Mouse (Mus musculus): ENCODE measurements at regions not wholly inside any gene's neighbourhood (a gene's known extent, or its start where the extent isn't known, plus 50 kb on each side); places are given as distances from the start of the nearest gene placed in this dataset.
"Not testable (repeated sequence)": the region's sequence is repeated elsewhere in the genome, so short reads cannot be mapped to it uniquely, and the experiment has no call there.

DNA sequence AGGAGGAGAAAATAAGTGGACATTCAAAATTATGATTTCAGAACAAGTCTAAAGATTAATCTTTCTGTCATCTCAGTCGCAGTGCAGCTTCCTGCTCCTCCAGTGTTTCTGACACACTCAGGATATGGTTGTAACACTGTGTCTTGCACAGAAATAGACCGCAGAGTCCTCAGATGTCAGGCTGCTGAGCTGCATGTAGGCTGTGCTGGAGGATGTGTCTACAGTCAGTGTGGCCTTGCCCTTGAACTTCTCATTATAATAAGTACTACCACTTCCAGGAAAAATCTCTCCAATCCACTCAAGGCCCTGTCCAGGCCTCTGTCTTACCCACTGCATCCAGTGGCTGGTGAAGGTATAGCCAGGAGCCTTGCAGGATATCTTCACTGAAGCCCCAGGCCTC is 804.9 kb upstream of the Zfp386 start:
- in situ Hi-C loops (cut with MboI; ENCODE audit: low pct_unique_long_range_greater_than_20kb in 1 of 2, low sequenced_read_pairs in 2 of 2, unreplicated experiment in 1 of 2), result not testable (repeated sequence)

DNA sequence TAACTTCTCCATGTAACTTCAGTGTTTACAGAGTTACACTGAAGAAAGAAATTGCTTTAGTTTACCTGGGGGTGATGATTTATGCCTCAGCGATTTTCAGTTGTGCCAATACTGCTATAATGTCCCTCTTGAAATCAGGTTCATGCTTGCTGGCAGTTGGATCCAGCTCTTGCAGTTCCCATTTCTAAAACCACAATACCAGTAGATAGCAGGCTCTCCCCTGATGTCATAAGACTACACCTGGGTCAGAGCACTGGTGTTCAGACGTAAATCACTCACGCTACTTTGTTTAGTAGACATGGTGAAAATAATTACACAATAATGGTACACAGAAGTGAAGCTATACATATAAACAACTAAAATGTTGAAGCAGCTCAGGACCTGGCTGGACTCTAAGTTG is 800.2 kb upstream of the Zfp386 start:
- in situ Hi-C loops (cut with MboI; ENCODE audit: low pct_unique_long_range_greater_than_20kb in 1 of 2, low sequenced_read_pairs in 2 of 2, unreplicated experiment in 1 of 2), result not testable (repeated sequence)

DNA sequence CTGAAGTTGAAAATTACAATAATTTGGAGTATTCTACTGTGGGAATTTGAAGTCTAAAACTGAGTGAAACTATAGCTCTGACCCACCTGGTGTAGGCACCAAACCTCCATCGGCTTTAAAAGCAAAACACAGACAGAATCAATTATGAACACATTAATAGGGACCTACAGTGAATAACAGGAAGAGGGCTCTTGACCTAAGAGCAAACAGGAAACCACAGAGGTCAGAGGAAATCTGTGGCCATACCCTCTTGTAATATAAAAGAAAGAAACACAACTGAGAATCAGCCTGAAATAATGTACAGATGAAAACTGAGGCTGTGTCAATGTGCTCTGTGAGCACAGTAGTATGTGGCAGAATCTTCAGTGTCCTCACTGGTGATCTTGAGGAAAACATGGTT is 789.7 kb upstream of the Zfp386 start:
- in situ Hi-C loops (cut with MboI; ENCODE audit: low pct_unique_long_range_greater_than_20kb in 1 of 2, low sequenced_read_pairs in 2 of 2, unreplicated experiment in 1 of 2), result loop anchor here in 1 of 2 experiments (25.0 kb wide), 1 partner anchor 154 kb away; no protein-coding TSS in a partner anchor

DNA sequence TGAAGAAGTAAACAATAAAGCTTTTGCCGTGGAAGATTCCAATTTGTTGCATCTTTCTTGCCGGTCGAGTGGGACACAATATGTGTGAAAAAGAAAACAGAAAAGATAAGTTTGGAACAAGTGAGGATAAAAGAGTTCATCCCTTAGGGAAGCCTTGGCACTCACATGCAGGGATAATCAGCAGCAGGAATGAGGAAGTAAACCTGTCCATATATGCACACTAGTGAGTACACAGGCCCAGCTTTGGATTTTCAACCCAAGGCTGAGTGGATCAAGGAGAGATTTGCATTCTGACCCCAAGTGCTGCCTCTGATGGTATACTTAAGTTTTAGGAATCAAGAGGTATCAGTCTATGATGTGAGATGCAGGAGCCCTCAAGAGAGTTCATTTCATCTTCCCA is 788.8 kb upstream of the Zfp386 start:
- in situ Hi-C loops (cut with MboI; ENCODE audit: low pct_unique_long_range_greater_than_20kb in 1 of 2, low sequenced_read_pairs in 2 of 2, unreplicated experiment in 1 of 2), result loop anchor here in 1 of 2 experiments (25.0 kb wide), 1 partner anchor 154 kb away; no protein-coding TSS in a partner anchor

DNA sequence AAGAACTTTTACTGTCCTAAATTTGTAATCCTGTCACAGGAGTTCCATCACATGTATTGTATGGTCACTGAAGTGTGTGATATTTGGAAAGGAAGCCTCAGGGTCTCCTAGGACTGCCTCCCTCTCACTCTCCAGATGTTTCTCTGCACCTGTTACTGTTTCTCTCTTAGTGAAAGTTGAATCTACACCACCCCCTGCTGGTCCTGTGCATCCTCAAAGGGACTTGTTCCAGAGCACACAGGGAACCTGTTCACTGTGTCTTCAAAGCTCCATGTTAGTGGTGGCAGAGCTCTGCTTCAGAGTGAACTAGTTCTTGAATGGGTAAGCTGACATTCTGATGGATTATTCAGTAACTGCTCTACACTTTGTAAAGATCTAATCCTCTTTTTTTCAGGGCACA is 785.1 kb upstream of the Zfp386 start:
- in situ Hi-C loops (cut with MboI; ENCODE audit: low pct_unique_long_range_greater_than_20kb in 1 of 2, low sequenced_read_pairs in 2 of 2, unreplicated experiment in 1 of 2), result loop anchor here in 1 of 2 experiments (25.0 kb wide), 1 partner anchor 150 kb away; no protein-coding TSS in a partner anchor

DNA sequence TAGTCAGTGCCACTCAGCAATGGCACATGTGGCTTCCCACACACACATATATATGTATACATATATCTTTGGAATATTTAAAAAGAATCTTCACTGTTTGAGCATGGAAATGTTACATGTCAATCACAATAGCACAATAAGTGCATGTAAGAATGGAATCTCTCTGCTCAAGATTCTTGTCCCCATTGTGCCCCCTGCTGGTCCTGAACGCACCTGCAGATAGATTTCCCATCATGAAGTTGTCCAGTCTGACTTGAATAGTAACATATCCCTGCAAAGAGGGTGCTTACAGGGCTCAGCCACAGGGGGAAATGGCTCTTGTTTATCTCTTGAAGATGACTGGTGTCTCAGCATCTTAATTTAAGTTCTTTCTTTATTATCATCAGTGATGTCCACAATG is 770.8 kb upstream of the Zfp386 start:
- in situ Hi-C loops (cut with MboI; ENCODE audit: low pct_unique_long_range_greater_than_20kb in 1 of 2, low sequenced_read_pairs in 2 of 2, unreplicated experiment in 1 of 2), result loop anchor here in 1 of 2 experiments (25.0 kb wide), 1 partner anchor 214 kb away; no protein-coding TSS in a partner anchor

DNA sequence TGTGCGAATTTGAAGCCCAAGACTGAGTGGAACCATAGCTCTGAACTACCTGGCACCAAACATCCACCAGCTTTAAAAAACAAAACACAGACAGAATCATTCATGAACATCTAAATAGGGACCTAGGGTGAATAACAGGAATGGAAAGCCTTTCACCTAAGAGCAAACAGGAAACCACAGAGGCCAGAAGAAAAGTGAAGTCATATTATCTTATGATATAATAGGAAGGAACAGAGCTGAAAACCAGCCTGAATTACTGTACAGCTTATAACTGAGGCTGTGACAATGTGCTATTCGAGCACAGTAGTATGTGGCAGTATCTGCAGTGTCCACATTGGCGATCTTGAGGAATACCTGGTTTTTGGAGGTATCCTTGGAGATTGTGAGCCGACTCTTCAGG is 753.8 kb upstream of the Zfp386 start:
- in situ Hi-C loops (cut with MboI; ENCODE audit: low pct_unique_long_range_greater_than_20kb in 1 of 2, low sequenced_read_pairs in 2 of 2, unreplicated experiment in 1 of 2), result loop anchor here (10.0 to 25.0 kb wide), 2 partner anchors 229 to 231 kb away; no protein-coding TSS in a partner anchor

DNA sequence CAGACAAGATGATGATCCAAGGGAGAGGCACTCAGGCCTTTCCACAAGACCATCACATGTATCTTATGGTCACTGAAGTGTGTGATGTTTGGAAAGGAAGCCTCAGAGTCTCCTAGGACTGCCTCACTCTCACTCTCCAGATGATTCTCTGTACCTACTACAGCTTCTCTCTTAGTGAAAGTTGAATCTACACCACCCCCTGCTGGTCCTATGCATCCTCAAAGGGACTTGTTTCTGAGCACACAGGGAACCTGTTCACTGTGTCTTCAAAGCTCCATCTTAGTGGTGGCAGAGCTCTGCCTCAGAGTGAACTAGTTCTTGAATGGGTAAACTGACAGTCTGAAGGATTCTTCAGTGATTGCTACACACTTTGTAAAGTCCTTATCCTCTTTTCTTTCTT is 749.5 kb upstream of the Zfp386 start:
- in situ Hi-C loops (cut with MboI; ENCODE audit: low pct_unique_long_range_greater_than_20kb in 1 of 2, low sequenced_read_pairs in 2 of 2, unreplicated experiment in 1 of 2), result loop anchor here (10.0 to 25.0 kb wide), 2 partner anchors 233 to 236 kb away; no protein-coding TSS in a partner anchor

DNA sequence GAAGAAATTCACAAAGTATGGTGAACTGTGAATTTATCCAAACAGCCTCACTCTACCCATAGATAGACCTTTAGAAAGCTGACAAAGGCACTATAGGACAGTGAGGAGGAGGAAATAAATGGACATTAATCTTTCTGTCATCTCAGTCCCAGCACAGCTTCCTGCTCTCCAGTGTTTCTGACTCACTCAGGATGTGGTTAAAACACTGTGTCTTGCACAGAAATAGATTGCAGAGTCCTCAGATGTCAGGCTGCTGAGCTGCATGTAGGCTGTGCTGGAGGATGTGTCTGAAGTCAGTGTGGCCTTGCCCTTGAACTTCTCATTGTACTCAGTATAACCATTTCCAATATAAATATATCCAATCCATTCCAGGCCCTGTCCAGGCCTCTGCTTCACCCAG is 735.6 kb upstream of the Zfp386 start:
- in situ Hi-C loops (cut with MboI; ENCODE audit: low pct_unique_long_range_greater_than_20kb in 1 of 2, low sequenced_read_pairs in 2 of 2, unreplicated experiment in 1 of 2), result loop anchor here in 1 of 2 experiments (25.0 kb wide), 1 partner anchor 675 kb away; no protein-coding TSS in a partner anchor

DNA sequence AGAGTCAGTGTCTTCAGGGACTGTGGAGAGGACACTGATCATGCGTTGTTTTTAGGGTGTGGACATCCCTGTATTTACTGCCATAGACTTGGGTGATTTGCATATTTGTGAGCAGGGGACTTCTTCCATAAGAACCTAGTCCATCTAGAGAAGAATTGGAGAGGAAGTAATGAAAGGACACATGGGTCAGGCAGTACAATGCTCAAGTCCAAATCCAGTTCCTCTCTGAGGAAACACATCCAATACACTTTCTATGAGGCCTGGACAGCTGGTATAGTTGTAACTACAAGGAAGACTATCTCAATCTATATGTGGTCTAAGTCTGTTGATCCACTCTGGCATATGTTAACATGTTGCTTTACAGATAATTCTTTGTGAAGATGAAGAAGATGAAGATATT is 734.9 kb upstream of the Zfp386 start:
- in situ Hi-C loops (cut with MboI; ENCODE audit: low pct_unique_long_range_greater_than_20kb in 1 of 2, low sequenced_read_pairs in 2 of 2, unreplicated experiment in 1 of 2), result loop anchor here in 1 of 2 experiments (25.0 kb wide), 1 partner anchor 675 kb away; no protein-coding TSS in a partner anchor

DNA sequence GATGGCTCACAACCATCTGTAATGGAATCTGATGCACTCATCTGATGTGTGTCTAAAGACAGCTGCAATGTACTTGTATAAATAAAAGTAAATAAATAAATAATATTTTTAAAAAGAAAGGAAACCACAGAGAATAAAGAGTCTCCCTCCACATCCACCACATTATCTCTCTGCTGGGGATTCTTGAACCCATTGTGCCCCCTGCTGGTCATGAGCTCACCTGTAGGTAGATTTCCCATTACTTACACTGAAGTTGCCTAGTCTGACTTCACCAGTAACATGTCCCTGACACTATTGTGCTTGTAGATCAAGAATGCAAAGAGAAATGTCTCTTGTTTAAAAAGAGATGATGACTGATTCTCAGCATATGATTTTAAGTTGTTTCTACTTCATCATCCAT is 726.9 kb upstream of the Zfp386 start:
- in situ Hi-C loops (cut with MboI; ENCODE audit: low pct_unique_long_range_greater_than_20kb in 1 of 2, low sequenced_read_pairs in 2 of 2, unreplicated experiment in 1 of 2), result loop anchor here in 1 of 2 experiments (25.0 kb wide), 1 partner anchor 667 kb away; no protein-coding TSS in a partner anchor

DNA sequence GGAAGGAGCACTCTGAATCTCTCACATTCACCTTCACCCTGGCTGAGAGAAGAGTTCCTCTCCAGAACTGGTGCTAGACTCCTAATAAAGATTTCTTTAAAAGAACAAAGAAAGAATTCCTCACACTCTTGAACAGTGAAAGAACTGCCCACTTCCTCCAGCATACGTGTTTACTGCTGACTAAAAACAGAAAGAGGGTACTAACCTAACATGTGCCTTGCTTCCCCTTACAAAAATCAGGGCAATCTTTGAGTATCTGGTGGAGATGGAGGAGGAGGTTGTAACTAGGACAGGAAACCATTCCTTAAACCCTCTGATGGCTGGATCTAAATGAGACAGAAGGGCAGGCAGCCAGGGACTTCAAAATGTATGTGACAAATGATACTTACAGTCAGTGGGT is 719.1 kb upstream of the Zfp386 start:
- in situ Hi-C loops (cut with MboI; ENCODE audit: low pct_unique_long_range_greater_than_20kb in 1 of 2, low sequenced_read_pairs in 2 of 2, unreplicated experiment in 1 of 2), result loop anchor here in 1 of 2 experiments (25.0 kb wide), 2 partner anchors 191 to 284 kb away; no protein-coding TSS in a partner anchor

DNA sequence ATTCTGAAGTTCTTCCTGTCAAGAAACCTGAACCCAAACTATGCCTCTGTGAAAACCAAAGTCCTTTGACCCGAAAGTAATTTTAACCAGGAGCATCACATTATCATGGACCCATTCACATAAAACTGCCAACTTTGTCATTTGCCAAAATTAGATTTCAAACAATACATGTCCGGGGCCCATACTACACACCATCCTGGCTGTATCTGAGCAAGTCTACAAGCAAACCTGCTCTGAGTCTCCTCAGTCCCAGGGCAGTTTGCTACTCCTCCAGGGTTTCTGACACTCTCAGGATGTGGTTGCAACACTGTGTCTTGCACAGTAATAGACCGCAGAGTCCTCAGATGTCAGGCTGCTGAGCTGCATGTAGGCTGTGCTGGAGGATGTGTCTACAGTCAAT is 712.8 kb upstream of the Zfp386 start:
- in situ Hi-C loops (cut with MboI; ENCODE audit: low pct_unique_long_range_greater_than_20kb in 1 of 2, low sequenced_read_pairs in 2 of 2, unreplicated experiment in 1 of 2), result loop anchor here in 1 of 2 experiments (25.0 kb wide), 2 partner anchors 197 to 278 kb away; no protein-coding TSS in a partner anchor

DNA sequence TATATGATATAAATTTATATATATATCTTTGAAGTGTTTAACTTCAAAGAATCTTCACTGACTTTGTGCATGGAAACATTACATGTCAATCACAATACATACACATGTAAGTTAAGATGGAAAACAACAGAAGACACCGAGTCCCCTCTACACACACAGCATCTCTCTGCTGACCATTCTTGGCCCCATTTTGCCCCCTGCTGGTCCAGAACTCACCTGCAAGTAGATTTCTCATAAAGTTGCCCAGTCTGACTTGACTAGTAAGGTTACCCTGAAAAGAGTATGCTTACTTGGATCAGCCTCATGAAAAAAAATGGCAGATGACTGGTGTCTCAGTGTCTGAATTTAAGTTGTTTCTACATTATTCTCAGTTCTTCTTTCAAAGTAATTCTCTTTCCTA is 710.9 kb upstream of the Zfp386 start:
- in situ Hi-C loops (cut with MboI; ENCODE audit: low pct_unique_long_range_greater_than_20kb in 1 of 2, low sequenced_read_pairs in 2 of 2, unreplicated experiment in 1 of 2), result loop anchor here in 1 of 2 experiments (25.0 kb wide), 2 partner anchors 199 to 276 kb away; no protein-coding TSS in a partner anchor

DNA sequence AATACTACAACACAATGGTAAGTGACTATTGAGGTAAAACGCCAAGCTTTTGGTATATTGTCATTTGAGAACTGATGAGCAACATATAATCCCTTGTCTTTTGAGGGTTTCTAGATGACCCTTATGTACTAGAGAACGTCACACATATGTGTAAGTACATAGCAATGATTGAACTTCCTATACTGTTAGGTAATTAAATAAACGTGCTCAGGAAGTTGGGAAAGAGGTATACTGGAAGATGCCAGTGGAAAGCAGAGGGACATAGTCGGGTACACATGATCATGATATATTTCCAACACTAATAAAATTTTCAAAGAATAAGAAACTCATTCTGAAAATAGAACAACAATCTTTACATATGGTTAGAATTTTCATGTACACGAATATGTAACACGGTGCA is 701.4 kb upstream of the Zfp386 start:
- in situ Hi-C loops (cut with MboI; ENCODE audit: low pct_unique_long_range_greater_than_20kb in 1 of 2, low sequenced_read_pairs in 2 of 2, unreplicated experiment in 1 of 2), result loop anchor here in 1 of 2 experiments (25.0 kb wide), 2 partner anchors 209 to 266 kb away; no protein-coding TSS in a partner anchor

DNA sequence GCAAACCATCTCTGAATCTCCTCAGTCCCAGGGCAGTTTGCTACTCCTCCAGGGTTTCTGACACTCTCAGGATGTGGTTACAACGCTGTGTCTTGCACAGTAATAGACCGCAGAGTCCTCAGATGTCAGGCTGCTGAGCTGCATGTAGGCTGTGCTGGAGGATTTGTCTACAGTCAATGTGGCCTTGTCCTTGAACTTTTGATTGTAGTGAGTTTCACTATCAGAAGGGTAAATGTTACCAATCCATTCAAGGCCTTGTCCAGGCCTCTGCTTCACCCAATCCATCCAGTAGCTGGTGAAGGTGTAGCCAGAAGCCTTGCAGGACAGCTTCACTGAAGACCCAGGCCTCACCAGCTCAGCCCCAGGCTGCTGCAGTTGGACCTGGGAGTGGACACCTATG is 688.5 kb upstream of the Zfp386 start:
- in situ Hi-C loops (cut with MboI; ENCODE audit: low pct_unique_long_range_greater_than_20kb in 1 of 2, low sequenced_read_pairs in 2 of 2, unreplicated experiment in 1 of 2), result not testable (repeated sequence)

DNA sequence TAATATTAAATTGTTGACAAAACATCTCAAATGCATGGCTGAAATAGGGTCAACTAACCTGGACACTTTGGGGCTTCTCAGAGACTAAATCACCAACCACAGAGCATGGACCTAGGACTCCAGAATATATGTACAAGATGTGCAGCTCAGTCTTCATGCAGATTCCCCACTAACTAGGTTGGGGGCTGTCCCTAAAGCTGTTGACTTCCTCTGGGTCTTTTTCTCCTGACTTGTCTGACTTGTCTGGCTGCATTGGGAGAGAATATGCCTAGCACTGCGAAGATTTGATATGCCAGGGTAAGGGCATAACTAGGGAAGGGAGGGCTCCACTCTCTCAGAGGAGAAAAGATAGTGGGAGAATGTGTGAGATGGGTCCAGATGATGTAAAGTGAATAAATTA is 681.9 kb upstream of the Zfp386 start:
- in situ Hi-C loops (cut with MboI; ENCODE audit: low pct_unique_long_range_greater_than_20kb in 1 of 2, low sequenced_read_pairs in 2 of 2, unreplicated experiment in 1 of 2), result not testable (repeated sequence)

DNA sequence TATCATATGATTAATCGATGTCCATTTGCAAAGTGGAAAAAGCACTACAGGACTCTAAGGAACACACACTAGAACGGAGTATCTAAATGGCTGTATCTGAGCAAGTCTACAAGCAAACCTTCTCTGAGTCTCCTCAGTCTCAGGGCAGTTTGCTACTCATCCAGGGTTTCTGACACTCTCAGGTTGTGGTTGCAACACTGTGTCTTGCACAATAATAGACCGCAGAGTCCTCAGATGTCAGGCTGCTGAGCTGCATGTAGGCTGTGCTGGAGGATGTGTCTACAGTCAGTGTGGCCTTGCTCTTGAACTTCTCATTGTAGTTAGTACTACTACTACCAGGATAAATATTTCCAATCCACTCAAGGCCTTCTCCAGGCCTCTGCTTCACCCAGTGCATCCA is 675.7 kb upstream of the Zfp386 start:
- in situ Hi-C loops (cut with MboI; ENCODE audit: low pct_unique_long_range_greater_than_20kb in 1 of 2, low sequenced_read_pairs in 2 of 2, unreplicated experiment in 1 of 2), result not testable (repeated sequence)

DNA sequence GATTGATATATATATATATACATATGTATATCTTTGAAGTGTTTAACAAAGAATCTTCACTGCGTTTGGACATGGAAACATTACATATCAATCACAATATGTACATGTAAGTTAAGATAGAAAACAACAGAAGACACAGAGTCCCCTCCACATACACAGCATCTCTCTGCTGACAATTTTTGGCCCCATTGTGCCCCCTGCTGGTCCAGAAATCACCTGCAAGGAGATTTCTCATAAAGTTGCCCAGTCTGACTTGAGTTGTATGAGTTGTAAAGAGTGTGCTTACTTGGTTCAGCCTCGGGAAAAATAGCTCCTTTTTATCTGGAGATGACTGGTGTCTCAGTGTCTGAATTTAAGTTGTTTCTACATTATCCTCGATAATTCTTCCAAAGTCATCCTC is 674.5 kb upstream of the Zfp386 start:
- in situ Hi-C loops (cut with MboI; ENCODE audit: low pct_unique_long_range_greater_than_20kb in 1 of 2, low sequenced_read_pairs in 2 of 2, unreplicated experiment in 1 of 2), result not testable (repeated sequence)

DNA sequence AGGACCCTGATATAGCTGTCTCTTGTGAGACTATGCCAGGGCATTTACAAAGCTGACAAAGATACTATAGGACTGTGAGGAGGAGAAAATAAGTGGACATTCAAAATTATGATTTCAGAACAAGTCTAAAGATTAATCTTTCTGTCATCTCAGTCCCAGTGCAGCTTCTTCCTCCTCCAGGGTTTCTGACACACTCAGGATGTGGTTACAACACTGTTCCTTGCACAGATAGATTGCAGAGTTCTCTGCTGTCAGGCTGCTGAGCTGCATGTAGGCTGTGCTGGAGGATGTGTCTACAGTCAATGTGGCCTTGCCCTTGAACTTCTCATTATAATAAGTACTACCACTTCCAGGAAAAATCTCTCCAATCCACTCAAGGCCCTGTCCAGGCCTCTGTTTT is 661.0 kb upstream of the Zfp386 start:
- in situ Hi-C loops (cut with MboI; ENCODE audit: low pct_unique_long_range_greater_than_20kb in 1 of 2, low sequenced_read_pairs in 2 of 2, unreplicated experiment in 1 of 2), result not testable (repeated sequence)
